Comparison of ENCODE assay signal across 9 mouse cellular contexts in the genomic region with DNA sequence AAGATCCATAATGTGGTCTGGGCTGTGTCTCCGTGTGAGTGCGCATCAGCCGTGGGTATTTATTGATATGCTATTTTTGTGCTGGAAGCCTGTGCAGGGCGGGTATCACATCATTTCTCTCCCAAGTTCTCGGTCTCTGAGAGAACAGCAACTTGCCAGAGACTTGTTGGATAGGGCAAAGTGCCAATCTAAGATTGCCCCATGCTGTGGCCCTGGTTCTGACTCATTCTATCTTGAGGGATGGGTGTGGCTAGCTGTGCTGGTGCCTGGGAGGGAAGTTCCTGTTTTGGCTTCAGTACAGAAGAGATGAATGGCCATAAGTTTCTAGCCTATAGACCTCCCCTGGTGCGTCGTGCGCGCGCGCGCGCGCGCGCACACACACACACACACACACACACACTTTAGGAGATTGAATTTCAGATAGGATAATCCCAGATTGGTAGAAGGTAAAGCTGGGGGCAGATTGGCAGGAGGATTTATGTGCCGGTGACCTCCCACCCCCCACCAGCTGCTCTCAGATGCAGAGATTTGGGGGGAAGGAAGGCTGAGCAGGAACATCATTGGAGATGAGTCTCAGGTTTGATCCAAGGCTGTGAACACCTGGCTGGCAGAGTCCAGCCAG. TPM values are rescaled to one million over a fixed set of nuclear protein-coding genes. Genes with fewer than 3 reads are reported as not detected.
A peak's percentile ranks its signal among the peaks of the same experiment; 100 is the strongest.
DNase-seq lines count a peak whose midpoint lies in the region; ATAC-seq lines count a peak whose summit lies in the region.
"Had no signal": no experiment of that assay in that cellular context is flagged by ENCODE, and none has a peak within 500 bp of the region (broad histone marks: within the 10 kb centered on the region; RNA-seq: fewer than 3 reads in every experiment).

No protein-coding gene starts in this region.

- H3K4me3 ChIP-seq in hindbrain, embryonic 12.5 days = no peak overlapping the region
- H3K4me3 ChIP-seq in midbrain, embryonic 15.5 days = no peak overlapping the region
- H3K4me3 ChIP-seq: heart, adult 2 months had no signal

- no peak overlapping the region for H3K9ac ChIP-seq in hindbrain, embryonic 12.5 days
- H3K9ac ChIP-seq in midbrain, embryonic 15.5 days = no peak overlapping the region

- peak overlapping the region; percentile 93 for H3K27ac ChIP-seq in hindbrain, embryonic 12.5 days
- peak overlapping the region; percentile 89 for H3K27ac ChIP-seq in midbrain, embryonic 15.5 days
- H3K27ac ChIP-seq: heart, adult 2 months had no signal

- peaks cover 77% of the 10 kb centered on the region for H3K4me1 ChIP-seq in hindbrain, embryonic 12.5 days
- H3K4me1 ChIP-seq in midbrain, embryonic 15.5 days = peaks cover 80% of the 10 kb centered on the region

- peak overlapping the region; percentile 82; the same call in 1 of the 2 replicates for H3K4me2 ChIP-seq in hindbrain, embryonic 12.5 days (replicated peaks)
- H3K4me2 ChIP-seq in midbrain, embryonic 15.5 days = peak overlapping the region; percentile 52

- WGBS in hindbrain, embryonic 12.5 days = 84% methylated on average over 17 of the region's 17 CpGs
- 82% methylated on average over 17 of the region's 17 CpGs for WGBS in midbrain, embryonic 15.5 days

- peaks cover 37% of the 10 kb centered on the region for H3K36me3 ChIP-seq in hindbrain, embryonic 12.5 days
- H3K36me3 ChIP-seq in midbrain, embryonic 15.5 days (replicated peaks) = peaks cover 13% of the 10 kb centered on the region

- no peak for ATAC-seq in hindbrain, embryonic 12.5 days (ENCODE audit: low FRiP score)
- no peak for ATAC-seq in midbrain, embryonic 15.5 days (replicated peaks)

- peak; percentile 16 for DNase-seq in heart, adult 8-10 months (ENCODE audit: low spot score)
- no peak for DNase-seq in heart, postnatal 25 days (ENCODE audit: low spot score)
- peak; percentile 40 for DNase-seq in Muller cell, postnatal 12 days (ENCODE audit: inconsistent ontology term)
- DNase-seq in frontal cortex, postnatal 14 days (ENCODE audit: low spot score in 2 of 2) = no peak
- no peak for DNase-seq in right cerebral cortex, adult 18-20 months
- DNase-seq in spleen, postnatal 14 days (ENCODE audit: low spot score in 2 of 2) = no peak

- no peaks in the 10 kb centered on the region for H3K9me3 ChIP-seq in hindbrain, embryonic 12.5 days (replicated peaks)
- H3K9me3 ChIP-seq in midbrain, embryonic 15.5 days = no peaks in the 10 kb centered on the region

- H3K27me3 ChIP-seq in hindbrain, embryonic 12.5 days = peaks cover 11% of the 10 kb centered on the region; the same call in 1 of the 2 replicates
- H3K27me3 ChIP-seq in midbrain, embryonic 15.5 days (replicated peaks) = no peaks in the 10 kb centered on the region

- intact Hi-C loops in heart, postnatal 25 days (cut with DNase I) = no loop called here

RNA-seq across cellular contexts. Expression of a gene that starts 2.7 kb away (rescaled TPM):
- total RNA-seq in heart, adult 8-10 months (2022) = 1 to 10 TPM in 3 of 4 experiments, under 1 TPM in 1; 0.95 to 2.1 (median 1.1) TPM
- total RNA-seq in heart, postnatal 25 days (2021) = under 1 TPM in 1 of 2 experiments, not detected in 1; 0.75 TPM
- 18.7 and 19.3 TPM in 2 replicates for polyA plus RNA-seq in hindbrain, embryonic 12.5 days (2016; fragmentation: Nextera tagmentation; extraction: Ambion mirVana)
- 20.1 and 21.3 TPM in 2 replicates for polyA plus RNA-seq in midbrain, embryonic 15.5 days (2015; fragmentation: Nextera tagmentation; extraction: Ambion mirVana)

RNA-seq across cellular contexts. Expression of a gene that starts 4.8 kb away (rescaled TPM):
- under 1 TPM in 1 of 4 experiments, not detected in 3; 0.12 TPM for total RNA-seq in heart, adult 8-10 months (2022)
- total RNA-seq in heart, postnatal 25 days (2021) = not detected
- polyA plus RNA-seq in hindbrain, embryonic 12.5 days (2016; fragmentation: Nextera tagmentation; extraction: Ambion mirVana) = 196 and 207 TPM in 2 replicates
- 320 and 350 TPM in 2 replicates for polyA plus RNA-seq in midbrain, embryonic 15.5 days (2015; fragmentation: Nextera tagmentation; extraction: Ambion mirVana)

RNA-seq across cellular contexts. Expression of a gene that starts 39.2 kb away (rescaled TPM):
- under 1 TPM in 1 of 4 experiments, not detected in 3; 0.41 TPM for total RNA-seq in heart, adult 8-10 months (2022)
- total RNA-seq in heart, postnatal 25 days (2021) = not detected
- 0.77 and 1.0 TPM in 2 replicates for polyA plus RNA-seq in hindbrain, embryonic 12.5 days (2016; fragmentation: Nextera tagmentation; extraction: Ambion mirVana)
- 1.6 and 1.8 TPM in 2 replicates for polyA plus RNA-seq in midbrain, embryonic 15.5 days (2015; fragmentation: Nextera tagmentation; extraction: Ambion mirVana)
- total RNA-seq: heart, adult 2 months had no signal

RNA-seq across cellular contexts. Expression of a gene that starts 39.8 kb away (rescaled TPM):
- 10 to 100 TPM; 57.4 to 69.0 (median 61.9) TPM for total RNA-seq in heart, adult 8-10 months (2022)
- total RNA-seq in heart, postnatal 25 days (2021) = 10 to 100 TPM; 70.7 to 70.9 TPM
- polyA plus RNA-seq in hindbrain, embryonic 12.5 days (2016; fragmentation: Nextera tagmentation; extraction: Ambion mirVana) = 58.0 and 67.5 TPM in 2 replicates
- polyA plus RNA-seq in midbrain, embryonic 15.5 days (2015; fragmentation: Nextera tagmentation; extraction: Ambion mirVana) = 56.7 and 57.8 TPM in 2 replicates

Comparison
In these comparisons a context has a peak if more than half of its experiments do, and no peak if none do; other contexts are left out.
1. DNase-seq: peak in heart, adult 8-10 months (single experiment) and Muller cell, postnatal 12 days (single experiment); none in heart, postnatal 25 days (single experiment), frontal cortex, postnatal 14 days (0 of 2), right cerebral cortex, adult 18-20 months (single experiment) and spleen, postnatal 14 days (0 of 2).